Mouse (Mus musculus): ENCODE measurements around the gene Tmem164.

Gene Tmem164

DNA sequence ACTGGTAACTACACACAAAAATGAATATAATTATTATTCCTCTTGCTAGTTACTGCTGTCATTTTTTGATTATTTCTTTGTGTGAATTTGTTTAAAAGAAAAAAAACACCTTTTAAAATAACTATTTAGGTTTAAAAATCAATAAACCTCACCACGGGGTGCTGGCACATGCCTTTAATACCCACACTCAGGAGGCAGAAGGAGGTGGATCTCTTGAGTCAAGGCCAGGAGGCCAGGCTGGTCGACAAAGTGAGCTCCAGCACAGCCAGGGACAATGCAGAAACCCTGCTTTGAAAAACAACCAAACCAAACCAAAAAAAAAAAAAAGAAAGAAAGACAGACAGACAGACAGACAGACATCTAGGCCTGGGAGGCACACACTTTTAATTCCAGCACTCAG lies 12.1 kb downstream of the Tmem164 start:
- no peak for DNase-seq

DNA sequence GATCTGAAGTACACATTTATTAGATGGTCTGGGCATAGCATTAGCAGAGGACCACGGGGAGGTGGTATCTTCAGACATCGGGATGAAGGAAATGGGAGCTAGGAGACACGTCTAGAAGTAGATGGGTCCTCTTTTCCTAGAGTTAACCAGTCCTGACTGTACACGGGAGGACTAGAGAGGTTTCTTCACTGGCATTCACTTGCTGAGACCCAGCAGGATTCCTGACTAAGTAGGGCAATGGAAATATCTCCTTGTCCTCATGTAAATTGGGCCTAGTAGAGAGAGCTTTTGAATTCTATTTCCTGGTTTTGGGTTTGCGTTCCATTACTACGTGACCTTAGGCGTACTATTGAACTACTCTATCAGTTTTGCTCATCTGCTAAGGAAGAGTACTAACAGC lies 13.1 kb downstream of the Tmem164 start:
- no peak for DNase-seq

GRCm38 (mm10) chrX:142694856-142695255 lies 13.7 kb downstream of the Tmem164 start:
- no peak for DNase-seq

- no peak for DNase-seq
Measured at GRCm38 (mm10) chrX:142696789-142697188, 15.6 kb downstream of the Tmem164 start.

DNA sequence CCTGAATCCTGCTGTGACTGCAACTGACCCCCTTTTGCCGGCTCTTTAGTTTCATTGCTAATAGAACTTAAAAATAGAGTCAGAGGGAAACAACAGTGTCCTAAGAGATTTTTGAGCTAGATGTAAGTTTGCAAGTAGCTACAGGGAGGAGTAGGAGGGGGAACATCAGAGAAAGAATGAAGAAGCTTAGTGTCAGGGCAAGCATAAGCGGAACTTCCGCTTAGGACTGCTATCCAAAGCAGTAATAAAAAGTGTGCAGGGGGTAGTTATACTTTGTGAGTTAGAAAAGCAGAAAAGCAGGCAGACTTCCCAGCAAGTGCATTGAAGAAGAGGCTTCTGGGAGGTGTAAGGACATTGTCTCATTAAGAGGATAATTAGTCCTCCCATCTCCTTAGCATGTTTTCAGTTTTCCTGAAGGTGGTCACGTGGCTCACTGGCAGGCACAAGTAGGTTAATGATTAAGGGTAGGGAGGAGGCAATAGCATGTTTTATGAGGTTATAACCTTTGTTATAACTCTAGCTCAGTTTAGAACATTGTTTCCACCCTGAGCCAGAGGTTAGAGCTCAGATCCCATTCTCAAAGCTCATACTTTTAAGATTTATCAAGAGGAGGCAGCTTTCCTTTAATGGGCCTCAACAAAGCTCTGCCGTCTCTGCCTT lies 16.5 kb downstream of the Tmem164 start:
- DNase-seq, result no peak

- no peak for DNase-seq
Measured at GRCm38 (mm10) chrX:142698212-142698611, 17.0 kb downstream of the Tmem164 start.

DNA sequence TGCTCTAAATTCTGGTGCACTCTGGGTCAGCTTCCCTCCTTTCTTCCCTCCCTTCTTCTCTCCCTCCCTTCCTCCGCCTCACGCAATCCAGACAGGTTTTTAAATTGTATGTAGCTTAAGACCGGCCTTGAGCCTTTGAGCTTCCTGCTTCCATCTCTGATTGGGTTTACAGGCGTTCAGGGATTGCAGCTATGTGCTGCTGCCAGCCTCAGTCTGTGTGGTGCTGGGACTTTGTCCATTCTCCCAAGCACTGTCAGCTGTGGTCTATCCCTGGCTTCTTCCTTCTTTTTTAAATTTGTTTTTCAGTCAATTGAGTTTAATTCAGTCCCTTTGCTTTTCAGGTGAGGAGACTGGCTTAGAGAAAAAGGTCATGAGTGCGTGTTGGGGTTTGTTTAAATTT lies 20.9 kb downstream of the Tmem164 start:
- no peak for DNase-seq

GRCm38 (mm10) chrX:142702566-142702965 lies 21.4 kb downstream of the Tmem164 start:
- no peak for DNase-seq

GRCm38 (mm10) chrX:142703953-142704352 lies 22.7 kb downstream of the Tmem164 start:
- DNase-seq, result no peak

GRCm38 (mm10) chrX:142708257-142708656 lies 27.1 kb downstream of the Tmem164 start:
- DNase-seq, result no peak

- DNase-seq, result no peak
Measured at GRCm38 (mm10) chrX:142716014-142716413, 34.8 kb downstream of the Tmem164 start.

GRCm38 (mm10) chrX:142717958-142718478 lies 36.8 kb downstream of the Tmem164 start:
- no peak for DNase-seq

GRCm38 (mm10) chrX:142718759-142719158 lies 37.6 kb downstream of the Tmem164 start:
- DNase-seq, result no peak

DNA sequence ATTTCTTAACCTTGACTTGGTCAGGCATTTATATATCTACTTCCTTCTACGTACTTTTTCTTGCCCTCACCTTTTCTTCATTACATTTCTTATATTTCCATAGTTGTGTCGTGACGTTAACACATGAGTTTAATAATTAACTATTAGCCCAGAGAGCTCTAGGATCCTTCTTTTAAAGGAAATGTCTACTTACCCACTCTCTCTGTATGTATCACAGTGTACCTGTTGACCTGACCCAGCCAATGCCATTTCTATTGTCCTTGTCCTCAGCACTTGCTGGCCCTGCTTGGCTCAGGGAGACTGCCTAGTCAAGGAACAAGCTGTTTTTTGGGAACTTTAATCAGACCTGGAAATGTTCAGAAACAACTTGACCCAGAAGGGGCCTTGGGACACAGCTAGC lies 40.7 kb downstream of the Tmem164 start:
- DNase-seq, result no peak

- DNase-seq, result no peak
Measured at GRCm38 (mm10) chrX:142724203-142724602, 43.0 kb downstream of the Tmem164 start.

DNA sequence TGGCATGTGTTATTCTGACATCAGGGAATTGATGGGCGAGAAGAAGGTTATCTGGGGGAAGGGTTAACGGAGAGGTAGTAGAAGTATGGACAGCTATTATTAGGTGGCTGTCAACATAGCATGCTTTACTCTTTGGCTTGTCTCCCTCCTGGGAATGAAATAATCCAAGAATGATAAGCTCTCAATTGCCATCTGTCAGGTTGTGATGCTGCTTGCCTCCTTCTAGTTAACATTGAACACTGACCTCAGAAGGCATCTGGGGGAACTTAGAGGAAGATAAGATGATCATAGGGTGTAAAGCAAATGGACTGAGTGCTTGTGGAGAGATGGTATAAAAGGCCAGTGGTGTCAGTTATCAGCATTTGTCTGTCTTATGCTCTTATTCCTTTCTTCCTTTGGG lies 44.4 kb downstream of the Tmem164 start:
- DNase-seq, result no peak

DNA sequence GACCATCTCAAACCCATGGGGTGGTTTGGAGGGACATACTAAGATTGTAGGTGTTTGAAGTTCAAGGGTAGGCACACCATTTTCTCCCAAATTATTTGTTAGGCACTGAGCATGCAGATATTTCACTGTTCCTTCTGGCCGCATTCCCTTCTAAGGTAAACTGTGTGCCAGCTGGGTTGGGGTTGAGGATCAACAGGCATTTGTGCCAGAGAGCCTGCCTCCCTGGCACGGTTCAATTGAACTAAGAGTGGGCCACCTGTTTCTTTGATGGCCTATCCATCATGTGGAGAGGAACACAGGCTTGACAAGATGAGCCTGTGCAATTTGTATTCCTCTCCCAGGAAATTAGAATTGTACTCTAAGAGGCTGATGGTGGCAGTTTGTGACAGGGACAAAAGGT lies 45.1 kb downstream of the Tmem164 start:
- no peak for DNase-seq

GRCm38 (mm10) chrX:142727847-142728246 lies 46.6 kb downstream of the Tmem164 start:
- DNase-seq, result no peak

DNA sequence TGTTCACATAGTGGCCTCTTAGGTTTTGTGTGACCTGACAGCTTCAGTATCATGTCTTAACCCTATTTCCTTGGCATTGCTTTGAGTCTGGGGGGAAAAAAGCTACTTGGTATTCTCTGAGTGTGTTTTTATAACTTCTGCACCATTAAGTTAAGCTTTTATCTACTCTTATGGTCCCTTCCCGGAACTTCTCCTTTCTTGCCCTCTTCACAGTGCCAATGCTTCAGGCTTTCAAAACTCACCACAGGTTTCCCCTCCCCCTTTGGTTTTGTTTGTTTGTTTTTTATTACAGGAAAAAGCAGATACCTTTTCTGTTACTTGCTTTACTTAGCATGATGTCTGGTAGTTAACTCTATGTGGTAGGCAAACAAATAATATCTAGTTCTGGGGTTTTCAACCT lies 47.8 kb downstream of the Tmem164 start:
- no peak for DNase-seq

- DNase-seq, result no peak
Measured at GRCm38 (mm10) chrX:142729482-142729881, 48.3 kb downstream of the Tmem164 start.

- DNase-seq, result no peak
Measured at GRCm38 (mm10) chrX:142737099-142737498, 55.9 kb downstream of the Tmem164 start.

- DNase-seq, result no peak
Measured at GRCm38 (mm10) chrX:142737719-142738118, 56.5 kb downstream of the Tmem164 start.

DNA sequence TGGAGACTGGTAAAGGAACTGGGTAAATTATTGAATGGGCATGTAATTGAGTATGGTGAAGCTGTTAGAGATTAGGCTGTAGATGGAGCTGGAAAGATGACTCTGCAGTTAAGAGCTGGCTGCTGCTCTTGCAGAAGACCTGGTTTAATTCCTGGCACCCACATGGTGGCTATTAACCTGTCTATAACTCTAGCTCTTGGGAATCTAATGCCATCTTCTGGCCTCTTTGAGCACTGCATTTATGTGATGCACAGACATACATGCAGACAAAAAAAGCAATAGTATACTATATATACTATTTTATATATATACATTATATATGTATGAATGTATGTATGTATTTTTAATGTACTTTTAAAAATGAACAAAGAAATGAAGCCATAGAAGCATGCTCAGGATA lies 66.2 kb downstream of the Tmem164 start:
- no peak for DNase-seq

- no peak for DNase-seq
Measured at GRCm38 (mm10) chrX:142748574-142748973, 67.4 kb downstream of the Tmem164 start.

- no peak for DNase-seq
Measured at GRCm38 (mm10) chrX:142750775-142751174, 69.6 kb downstream of the Tmem164 start.

All from thymus, postnatal 4 days (tissue).